Mouse (Mus musculus) hindbrain, postnatal 0 days (tissue): ENCODE measurements around the gene Trim26. TPM values are rescaled to one million over a fixed set of nuclear protein-coding genes. Genes with fewer than 3 reads are reported as not detected.

Source experiments
- ATAC-seq: fragments of 200-750 bp; cut with Nextera tagmentation; 2 replicates; pipeline ENCODE4 v1.8.0; 2017; ENCODE audit warnings: mild to moderate bottlenecking, moderate TSS enrichment, moderate library complexity
- DNase-seq: peaks from one replicate; pipeline ENCODE4 v3.0.0-alpha.2; 2015; ENCODE audit warnings: low spot score
- H3K27ac ChIP-seq: fragments of 300-500 bp; sonication (generic); 2 replicates; pipeline ENCODE4 v1.5.1; 2014; ENCODE audit warnings: mild to moderate bottlenecking
- H3K27me3 ChIP-seq: fragments of 300-500 bp; sonication (generic); 2 replicates; pipeline ENCODE4 v1.6.1; 2014; ENCODE audit warnings: low read length, mixed read lengths; ENCODE audit not compliant: insufficient read depth
- H3K36me3 ChIP-seq: fragments of 300-500 bp; sonication (generic); 2 replicates; pipeline ENCODE4 v1.6.1; 2014; ENCODE audit warnings: low read length, mixed read lengths; ENCODE audit not compliant: insufficient read depth
- H3K4me1 ChIP-seq: fragments of 300-500 bp; sonication (generic); 2 replicates; pipeline ENCODE4 v1.6.1; 2014; ENCODE audit warnings: antibody characterized with exemption, low read length, mixed read lengths; ENCODE audit not compliant: insufficient read depth
- H3K4me2 ChIP-seq: fragments of 300-500 bp; sonication (generic); 2 replicates; pipeline ENCODE4 v1.6.1; 2014; ENCODE audit warnings: low read depth, mild to moderate bottlenecking, low read length, moderate library complexity, mixed read lengths
- H3K4me3 ChIP-seq: fragments of 300-500 bp; sonication (generic); 2 replicates; pipeline ENCODE4 v1.5.1; 2014; ENCODE audit warnings: low read length
- H3K9ac ChIP-seq: fragments of 300-500 bp; sonication (generic); replicated peaks from 2 replicates; pipeline ENCODE4 v1.6.1; 2014; ENCODE audit warnings: mild to moderate bottlenecking, low read length, moderate library complexity, mixed read lengths
- H3K9me3 ChIP-seq: fragments of 300-500 bp; sonication (generic); 2 replicates; pipeline ENCODE4 v1.6.1; 2016; ENCODE audit warnings: low read length, mixed read lengths
- CTCF ChIP-seq: IDR thresholded peaks from 2 replicates; pipeline ENCODE4 v1.5.1; 2016; ENCODE audit warnings: antibody characterized with exemption, control low read depth, low read depth
- WGBS: fragments of 180-500 bp; shearing (Covaris S2); extraction: QIAGEN DNeasy Blood & Tissue Kit; methylation state at CpG from one replicate; pipeline ENCODE4 v1.1.7; 2014; 5-methylcytosine and 5-hydroxymethylcytosine counted together
- polyA plus RNA-seq: library from polyadenylated mRNA; unstranded; fragments of >200 nt; fragmentation: Nextera tagmentation; extraction: Ambion mirVana; gene quantifications from 2 replicates; pipeline ENCODE4 v1.2.1, GENCODE M21; 2015
- total RNA-seq: library from RNA; depleted of rRNA; stranded (reverse); fragments of >200 nt; gene quantifications from 2 replicates; pipeline ENCODE4 v1.2.3, GENCODE M21; 2014

Trim26 gene
- total and polyA plus RNA-seq, 2 experiments from 2014 or later, result 27.9 to 50.6 TPM

- TF ChIP-seq CTCF, result no peak
- peaks cover 5% of the 10 kb centered on the region; the same call in 1 of the 2 replicates for H3K36me3 ChIP-seq
- DNase-seq (no peak), ATAC-seq (no peak)
- no peaks in the 10 kb centered on the region for H3K9me3 ChIP-seq
- no peak overlapping the region for H3K4me2 ChIP-seq
- H3K27me3 ChIP-seq, result no peaks in the 10 kb centered on the region
- H3K4me1 ChIP-seq, result peaks cover 12% of the 10 kb centered on the region
- no peak overlapping the region for H3K27ac ChIP-seq
- WGBS, result 84% methylated on average over 5 of the region's 5 CpGs
- no peak overlapping the region for H3K9ac ChIP-seq
- H3K4me3 ChIP-seq, result no peak overlapping the region
These were observed 2.1 kb downstream of the Trim26 start for GRCm38 (mm10) chr17:36839001-36839400.

GRCm38 (mm10) chr17:36839931-36840330 lies 3.0 kb downstream of the Trim26 start:
- H3K27me3 ChIP-seq, result no peaks in the 10 kb centered on the region
- peaks cover 5% of the 10 kb centered on the region; the same call in 1 of the 2 replicates for H3K36me3 ChIP-seq
- H3K9me3 ChIP-seq, result no peaks in the 10 kb centered on the region
- H3K4me3 ChIP-seq, result no peak overlapping the region
- TF ChIP-seq CTCF, result no peak
- no peak for DNase-seq
- no peak for ATAC-seq
- H3K4me2 ChIP-seq, result no peak overlapping the region
- WGBS, result 89% methylated on average over 3 of the region's 3 CpGs
- no peak overlapping the region for H3K9ac ChIP-seq
- peaks cover 12% of the 10 kb centered on the region for H3K4me1 ChIP-seq
- no peak overlapping the region for H3K27ac ChIP-seq

- ATAC-seq, result no peak
- no peak overlapping the region for H3K4me3 ChIP-seq
- H3K4me1 ChIP-seq, result peaks cover 12% of the 10 kb centered on the region
- H3K9ac ChIP-seq, result no peak overlapping the region
- no peak overlapping the region for H3K4me2 ChIP-seq
- peaks cover 5% of the 10 kb centered on the region; the same call in 1 of the 2 replicates for H3K36me3 ChIP-seq
- no peak for TF ChIP-seq CTCF
- no peak for DNase-seq
- no peaks in the 10 kb centered on the region for H3K27me3 ChIP-seq
- H3K27ac ChIP-seq, result no peak overlapping the region
- H3K9me3 ChIP-seq, result no peaks in the 10 kb centered on the region
These were observed 4.1 kb downstream of the Trim26 start for GRCm38 (mm10) chr17:36840961-36841445.

- Histone ChIP-seq H3K4me3 (no peak overlapping the region), H3K27ac (no peak overlapping the region), H3K4me1 (no peaks in the 10 kb centered on the region), H3K36me3 (peaks cover 5% of the 10 kb centered on the region; the same call in 1 of the 2 replicates), H3K9me3 (no peaks in the 10 kb centered on the region), H3K9ac (no peak overlapping the region), H3K4me2 (no peak overlapping the region), H3K27me3 (no peaks in the 10 kb centered on the region)
- no peak for TF ChIP-seq CTCF
- ATAC-seq (no peak), DNase-seq (no peak)
- 72% methylated on average over 7 of the region's 7 CpGs for WGBS
These were observed 6.8 kb downstream of the Trim26 start for GRCm38 (mm10) chr17:36843696-36844095.

- H3K9ac ChIP-seq, result no peak overlapping the region
- no peak for TF ChIP-seq CTCF
- H3K36me3 ChIP-seq, result peaks cover 5% of the 10 kb centered on the region; the same call in 1 of the 2 replicates
- no peak overlapping the region for H3K4me3 ChIP-seq
- H3K9me3 ChIP-seq, result no peaks in the 10 kb centered on the region
- DNase-seq, result no peak
- no peak for ATAC-seq
- H3K4me1 ChIP-seq, result no peaks in the 10 kb centered on the region
- H3K4me2 ChIP-seq, result no peak overlapping the region
- no peaks in the 10 kb centered on the region for H3K27me3 ChIP-seq
- H3K27ac ChIP-seq, result no peak overlapping the region
These were observed 7.4 kb downstream of the Trim26 start for GRCm38 (mm10) chr17:36844286-36844719.

- Histone ChIP-seq H3K4me1 (no peaks in the 10 kb centered on the region), H3K9me3 (no peaks in the 10 kb centered on the region), H3K36me3 (peaks cover 5% of the 10 kb centered on the region; the same call in 1 of the 2 replicates), H3K27me3 (no peaks in the 10 kb centered on the region), H3K4me3 (no peak overlapping the region), H3K4me2 (no peak overlapping the region), H3K9ac (no peak overlapping the region), H3K27ac (no peak overlapping the region)
- DNase-seq, result no peak
- TF ChIP-seq CTCF, result no peak
- WGBS, result 48% methylated on average over 1 of the region's 1 CpGs
- ATAC-seq, result no peak
These were observed 7.8 kb downstream of the Trim26 start for GRCm38 (mm10) chr17:36844725-36845124.

- TF ChIP-seq CTCF, result no peak
- no peaks in the 10 kb centered on the region for H3K9me3 ChIP-seq
- ATAC-seq, result no peak
- H3K27ac ChIP-seq, result no peak overlapping the region
- H3K9ac ChIP-seq, result no peak overlapping the region
- H3K27me3 ChIP-seq, result no peaks in the 10 kb centered on the region
- 67% methylated on average over 5 of the region's 5 CpGs for WGBS
- DNase-seq, result no peak
- no peak overlapping the region for H3K4me2 ChIP-seq
- H3K4me3 ChIP-seq, result no peak overlapping the region
- H3K4me1 ChIP-seq, result no peaks in the 10 kb centered on the region
- peaks cover 30% of the 10 kb centered on the region for H3K36me3 ChIP-seq
These were observed 12.0 kb downstream of the Trim26 start for GRCm38 (mm10) chr17:36848911-36849310.
